Mouse (Mus musculus) right cerebral cortex, postnatal 10 days (tissue): ENCODE data around the gene Map1lc3a.

Experiments
- DNase-seq, 2 experiments: peaks; one replicate each; pipeline ENCODE4 v3.0.0; 2021; ENCODE audit warnings: low spot score in 2 of 2

Gene Map1lc3a

DNA sequence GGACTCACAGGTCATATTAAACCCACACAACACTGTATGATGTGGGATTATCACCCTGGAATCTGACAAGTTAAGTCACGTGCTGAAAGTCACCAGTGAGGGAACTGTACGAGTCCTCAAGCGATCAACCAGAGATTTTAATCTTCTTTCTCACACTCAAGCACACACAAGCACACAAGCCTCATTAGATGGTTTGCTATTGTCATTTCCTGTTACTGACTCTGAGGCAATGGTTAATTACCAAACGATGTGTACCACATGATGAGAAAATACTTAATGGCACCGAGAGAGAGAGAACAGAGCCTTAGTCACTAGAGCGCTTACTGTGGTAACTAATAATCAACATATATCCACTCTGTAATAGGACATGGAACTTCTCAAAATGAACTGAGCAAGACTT lies 9.6 kb downstream of the Map1lc3a start:
- DNase-seq = no peak

DNA sequence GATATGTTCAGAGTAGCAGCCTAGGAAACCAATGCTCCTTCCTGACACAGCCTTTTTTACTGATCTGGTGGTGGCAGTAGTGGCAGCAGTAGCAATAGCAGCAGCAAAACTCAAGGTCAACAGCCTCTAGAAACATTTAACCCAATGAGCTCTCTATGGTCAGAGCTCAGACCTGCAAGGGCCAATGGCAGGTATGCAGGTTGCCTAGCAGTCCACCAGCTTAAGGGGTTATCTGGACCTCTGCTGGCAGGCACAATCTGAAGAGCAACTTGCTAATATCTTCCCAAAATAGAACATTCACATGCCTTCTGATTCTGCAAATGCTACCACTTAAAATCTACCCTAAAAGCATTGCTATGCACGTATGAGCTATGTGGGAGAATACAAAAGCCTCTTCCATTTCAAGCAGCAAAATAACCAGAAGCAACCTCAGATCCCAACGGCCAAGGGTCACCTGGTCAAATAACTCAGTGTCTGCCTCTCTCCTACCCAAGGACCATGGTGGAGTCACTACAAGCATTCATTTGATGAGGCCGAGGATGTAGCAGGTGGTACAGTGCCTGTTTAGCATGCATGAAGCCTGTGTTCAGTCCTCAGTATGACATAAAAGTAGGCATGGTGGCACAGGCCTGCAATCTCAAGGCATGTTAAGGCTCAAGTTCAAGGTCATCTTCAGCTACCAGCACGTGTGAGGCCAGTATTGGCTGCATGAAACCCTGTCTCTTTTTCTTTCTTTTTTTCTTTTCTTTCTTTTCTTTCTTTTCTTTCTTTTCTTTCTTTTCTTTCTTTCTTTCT lies 11.6 kb downstream of the Map1lc3a start:
- DNase-seq = no peak

GRCm38 (mm10) chr2:155290066-155290465 lies 14.0 kb downstream of the Map1lc3a start:
- DNase-seq = no peak

DNA sequence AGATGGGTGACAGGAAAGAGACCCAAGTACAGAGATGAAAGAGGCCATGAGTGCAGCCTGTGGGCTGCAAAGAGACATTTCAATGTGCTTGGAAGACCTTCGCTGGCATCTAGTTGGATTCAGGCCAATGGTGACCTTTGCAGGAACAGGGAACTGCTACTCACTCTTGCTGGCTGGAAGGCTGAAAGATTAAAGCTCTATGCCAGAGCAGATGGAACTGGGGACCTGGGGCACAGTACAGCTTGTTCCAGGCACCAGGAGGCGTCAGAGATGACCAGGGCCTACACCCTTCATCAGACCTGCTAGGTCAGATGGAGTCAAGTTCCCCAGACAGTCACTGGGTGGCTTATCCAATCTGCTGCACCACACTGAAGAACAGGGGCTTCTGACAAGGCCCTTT lies 17.3 kb downstream of the Map1lc3a start:
- no peak for DNase-seq

GRCm38 (mm10) chr2:155293946-155294345 lies 17.8 kb downstream of the Map1lc3a start:
- DNase-seq = no peak

DNA sequence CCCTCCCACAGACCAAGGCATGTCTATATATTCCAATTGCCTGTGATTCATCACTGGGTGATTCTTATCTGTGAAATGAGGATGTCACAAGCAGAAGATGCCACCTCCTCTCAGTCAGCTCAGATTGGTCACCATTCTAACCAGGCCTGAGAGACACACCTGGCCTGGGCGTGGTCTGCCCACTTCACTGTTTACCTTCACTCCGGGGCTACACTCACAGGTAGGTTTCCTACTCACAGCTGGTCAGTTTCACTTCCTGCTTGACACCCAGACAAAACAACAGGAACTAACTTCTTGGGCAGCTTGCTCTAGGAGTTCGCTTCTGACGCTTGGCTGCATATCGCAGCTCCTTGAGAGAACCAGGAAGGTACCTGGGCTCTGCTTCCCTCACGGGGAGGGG lies 19.4 kb downstream of the Map1lc3a start:
- DNase-seq = no peak

- no peak for DNase-seq
These were observed 23.5 kb downstream of the Map1lc3a start for GRCm38 (mm10) chr2:155299563-155299962.

DNA sequence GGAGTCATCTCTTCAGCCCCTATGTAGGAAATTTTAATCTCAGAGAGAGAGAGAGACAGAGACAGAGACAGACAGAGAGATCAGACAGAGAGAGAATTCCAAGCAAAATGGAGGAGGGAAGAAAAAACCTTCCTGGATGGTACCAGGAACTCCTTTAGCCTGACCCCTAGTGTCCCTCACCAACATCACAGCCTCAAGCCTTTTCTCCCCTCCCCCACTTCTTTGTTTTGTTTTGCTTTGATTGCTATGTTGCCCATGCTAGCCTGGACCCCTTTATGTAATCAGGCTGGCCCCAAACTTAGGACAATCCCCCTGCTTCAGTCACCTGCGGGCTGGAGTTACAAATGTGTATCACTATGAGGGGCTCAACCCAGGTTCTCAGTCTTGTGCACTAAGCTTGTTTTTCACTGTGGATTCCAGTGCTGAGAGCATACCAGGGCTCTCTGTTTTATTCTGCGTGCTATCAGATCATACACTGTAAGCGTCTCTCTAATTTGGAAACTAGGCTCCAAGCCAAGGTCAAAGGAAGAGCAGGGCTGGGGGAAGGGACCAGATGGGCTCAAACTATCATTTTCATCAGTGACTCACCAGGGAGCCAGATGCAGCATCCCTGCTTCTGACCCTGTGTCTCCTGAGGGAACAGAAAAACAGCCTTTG lies 33.0 kb downstream of the Map1lc3a start:
- no peak for DNase-seq

- no peak for DNase-seq
These were observed 37.6 kb downstream of the Map1lc3a start for GRCm38 (mm10) chr2:155313671-155314070.

- no peak for DNase-seq
These were observed 42.5 kb downstream of the Map1lc3a start for GRCm38 (mm10) chr2:155318618-155319017.

- no peak for DNase-seq
These were observed 44.5 kb downstream of the Map1lc3a start for GRCm38 (mm10) chr2:155320596-155320995.

GRCm38 (mm10) chr2:155326001-155326400 lies 49.9 kb downstream of the Map1lc3a start:
- DNase-seq = no peak
